ENCODE assay signal across 8 mouse cellular contexts in genomic region chr12:79191701-79192100, GRCm38 (mm10). TPM values are rescaled to one million over a fixed set of nuclear protein-coding genes. Genes with fewer than 3 reads are reported as not detected.
DNase-seq lines count a peak whose midpoint lies in the region; ATAC-seq and TF ChIP-seq lines count a peak whose summit lies in the region.

No protein-coding gene starts in this region.

- 4% methylated on average over 14 of the region's 14 CpGs for WGBS in forebrain, embryonic 12.5 days
- 4% methylated on average over 14 of the region's 14 CpGs for WGBS in heart, postnatal 0 days
- 4% methylated on average over 14 of the region's 14 CpGs for WGBS in lung, adult 2 months
- WGBS in neural tube, embryonic 15.5 days = 5% methylated on average over 14 of the region's 14 CpGs

- H3K27me3 ChIP-seq in forebrain, embryonic 12.5 days = no peaks in the 10 kb centered on the region
- H3K27me3 ChIP-seq in heart, postnatal 0 days (ENCODE audit: control insufficient read depth, insufficient read depth, low read length) = no peaks in the 10 kb centered on the region
- no peaks in the 10 kb centered on the region for H3K27me3 ChIP-seq in neural tube, embryonic 15.5 days (replicated peaks)

- no peak for TF ChIP-seq EP300 in heart, postnatal 0 days (IDR thresholded peaks at IDR 0.05; ENCODE audit: low read depth)

- no peak for TF ChIP-seq POLR2A in lung, adult 2 months (IDR thresholded peaks at IDR 0.05; ENCODE audit: borderline replicate concordance, extremely low read depth, low read depth, low read length)

- in situ Hi-C loops in ES-E14 (cut with MboI; ENCODE audit: low sequenced_read_pairs in 2 of 2, unreplicated experiment in 2 of 2) = no loop called here

- peak overlapping the region; percentile 65 to 97 for H3K4me3 ChIP-seq in ES-E14 (ENCODE audit: insufficient read depth in 1 of 2, low read depth in 1 of 2, low read length in 2 of 2, poor library complexity in 1 of 2, severe bottlenecking in 1 of 2)
- H3K4me3 ChIP-seq in forebrain, embryonic 12.5 days (replicated peaks) = peak overlapping the region; percentile 74
- peak overlapping the region; percentile 68 for H3K4me3 ChIP-seq in heart, postnatal 0 days (ENCODE audit: low read depth, low read length)
- H3K4me3 ChIP-seq in lung, adult 2 months (replicated peaks; ENCODE audit: extremely low read depth, low read depth, low read length) = peak overlapping the region; percentile 65
- H3K4me3 ChIP-seq in neural tube, embryonic 15.5 days (replicated peaks) = peak overlapping the region; percentile 58

- H3K9ac ChIP-seq in ES-E14 (ENCODE audit: insufficient read depth, low read depth, low read length, poor library complexity, severe bottlenecking) = peak overlapping the region; percentile 63; the same call in 1 of the 2 replicates
- H3K9ac ChIP-seq in forebrain, embryonic 12.5 days = peak overlapping the region; percentile 79
- H3K9ac ChIP-seq in heart, postnatal 0 days (replicated peaks; ENCODE audit: low read depth, low read length) = peak overlapping the region; percentile 63
- H3K9ac ChIP-seq in neural tube, embryonic 15.5 days (replicated peaks) = peak overlapping the region; percentile 60

- H3K9me3 ChIP-seq in ES-E14 (ENCODE audit: control insufficient read depth, insufficient read depth, low read depth, low read length) = no peaks in the 10 kb centered on the region
- H3K9me3 ChIP-seq in forebrain, embryonic 12.5 days = no peaks in the 10 kb centered on the region
- no peaks in the 10 kb centered on the region for H3K9me3 ChIP-seq in heart, postnatal 0 days (replicated peaks; ENCODE audit: control insufficient read depth, low read length)
- H3K9me3 ChIP-seq in neural tube, embryonic 15.5 days (replicated peaks) = no peaks in the 10 kb centered on the region

- peak overlapping the region; percentile 81 for H3K4me2 ChIP-seq in forebrain, embryonic 12.5 days
- H3K4me2 ChIP-seq in heart, postnatal 0 days (ENCODE audit: low read depth, low read length) = peak overlapping the region; percentile 97
- H3K4me2 ChIP-seq in neural tube, embryonic 15.5 days = peak overlapping the region; percentile 65

- ATAC-seq in forebrain, embryonic 12.5 days (ENCODE audit: low FRiP score) = peak; percentile 84
- peak; percentile 93 for ATAC-seq in heart, postnatal 0 days (ENCODE audit: insufficient read depth, low read depth)
- peak; percentile 86 for ATAC-seq in neural tube, embryonic 15.5 days (ENCODE audit: low FRiP score)

- H3K27ac ChIP-seq in ES-E14 (ENCODE audit: insufficient read depth, low read depth, low read length, poor library complexity, severe bottlenecking) = no peak overlapping the region
- H3K27ac ChIP-seq in forebrain, embryonic 12.5 days = 0 out of 2 replicates have a peak overlapping the region, but pooled peaks have one; percentile 65
- H3K27ac ChIP-seq in heart, postnatal 0 days (ENCODE audit: low read depth) = peak overlapping the region; percentile 5; the same call in 1 of the 2 replicates
- H3K27ac ChIP-seq in neural tube, embryonic 15.5 days (replicated peaks) = peak overlapping the region; percentile 77

- peak; percentile 71 for DNase-seq in ES-E14 (ENCODE audit: low read depth, low spot score)
- DNase-seq in c-Kit-positive CD71-positive TER-119-positive erythroid progenitor cells, embryonic 14.5 days (ENCODE audit: low spot score) = peak; percentile 82
- DNase-seq in heart, postnatal 0 days (ENCODE audit: low spot score) = peak; percentile 80
- peak; percentile 72 to 84 for DNase-seq in kidney, postnatal 36 days
- DNase-seq in lung, adult 2 months = peak; percentile 68
- peak; percentile 77 for DNase-seq in testis, postnatal 14 days (ENCODE audit: low spot score)

- TF ChIP-seq CTCF in heart, postnatal 0 days (IDR thresholded peaks at IDR 0.05; ENCODE audit: low read depth) = peak; percentile 50
- TF ChIP-seq CTCF in lung, adult 2 months (IDR thresholded peaks at IDR 0.05; ENCODE audit: insufficient read depth, low read length) = peak; percentile 42

- H3K4me1 ChIP-seq in ES-E14 (ENCODE audit: control insufficient read depth in 2 of 2, insufficient read depth in 2 of 2, low read length in 2 of 2, poor library complexity in 1 of 2) = peaks cover 0 to 3% of the 10 kb centered on the region in 2 experiments; a peak in 2 of 4 replicates
- peaks cover 20% of the 10 kb centered on the region for H3K4me1 ChIP-seq in forebrain, embryonic 12.5 days
- peaks cover 12% of the 10 kb centered on the region for H3K4me1 ChIP-seq in heart, postnatal 0 days (ENCODE audit: control insufficient read depth, insufficient read depth)
- peaks cover 6% of the 10 kb centered on the region; the same call in 1 of the 2 replicates for H3K4me1 ChIP-seq in lung, adult 2 months (ENCODE audit: control insufficient read depth, insufficient read depth, low read length)
- H3K4me1 ChIP-seq in neural tube, embryonic 15.5 days = peaks cover 24% of the 10 kb centered on the region

- H3K36me3 ChIP-seq in ES-E14 (ENCODE audit: control insufficient read depth, insufficient read depth, low read length, poor library complexity, severe bottlenecking) = peaks cover 5% of the 10 kb centered on the region; the same call in 1 of the 2 replicates
- H3K36me3 ChIP-seq in forebrain, embryonic 12.5 days (replicated peaks) = peaks cover 16% of the 10 kb centered on the region
- H3K36me3 ChIP-seq in heart, postnatal 0 days (replicated peaks; ENCODE audit: control insufficient read depth, insufficient read depth, low read length) = peaks cover 17% of the 10 kb centered on the region
- peaks cover 17% of the 10 kb centered on the region for H3K36me3 ChIP-seq in neural tube, embryonic 15.5 days

TF ChIP-seq in ES-E14, 5 proteins besides CTCF, POLR2A, EP300 and RAD21:
- TF ChIP-seq CHD2 (IDR thresholded peaks at IDR 0.05; ENCODE audit: low read depth, low read length) = no peak
- peak; percentile 96 for TF ChIP-seq HCFC1 (IDR thresholded peaks at IDR 0.05; ENCODE audit: borderline replicate concordance, insufficient read depth, low read length)
- TF ChIP-seq ZNF384 (IDR thresholded peaks at IDR 0.05; ENCODE audit: low read depth, low read length) = no peak

RNA-seq across cellular contexts. Expression of gene Rdh11, which starts 0.4 kb away (rescaled TPM):
- 33.5 and 75.6 TPM in 2 replicates for total RNA-seq in ES-E14 (2012; rRNA removed)
- polyA plus RNA-seq in forebrain, embryonic 12.5 days (2016; fragmentation: Nextera tagmentation; extraction: Ambion mirVana) = 23.7 and 25.2 TPM in 2 replicates
- 6.8 and 24.0 TPM in 2 replicates for total RNA-seq in heart, postnatal 0 days (2014; rRNA removed; ENCODE audit: low replicate concordance)
- 6.2 and 6.7 TPM in 2 replicates for polyA plus RNA-seq in heart, postnatal 0 days (2015; fragmentation: Nextera tagmentation; extraction: Ambion mirVana)
- polyA plus RNA-seq in lung, adult 2 months (2012; rRNA removed) = 7.0 and 10.0 TPM in 2 replicates
- polyA plus RNA-seq in neural tube, embryonic 15.5 days (2015; fragmentation: Nextera tagmentation; extraction: Ambion mirVana) = 31.1 TPM in 2 replicates

RNA-seq across cellular contexts. Expression of gene Rdh12, which starts 17.0 kb away (rescaled TPM):
- total RNA-seq in ES-E14 (2012; rRNA removed) = 1.2 and 1.4 TPM in 2 replicates
- 1.4 and 1.5 TPM in 2 replicates for polyA plus RNA-seq in forebrain, embryonic 12.5 days (2016; fragmentation: Nextera tagmentation; extraction: Ambion mirVana)
- total RNA-seq in heart, postnatal 0 days (2014; rRNA removed; ENCODE audit: low replicate concordance) = 0.12 and 1.4 TPM in 2 replicates
- polyA plus RNA-seq in heart, postnatal 0 days (2015; fragmentation: Nextera tagmentation; extraction: Ambion mirVana) = 0.34 and 0.56 TPM in 2 replicates
- polyA plus RNA-seq in lung, adult 2 months (2012; rRNA removed) = 0.69 and 8.9 TPM in 2 replicates
- polyA plus RNA-seq in neural tube, embryonic 15.5 days (2015; fragmentation: Nextera tagmentation; extraction: Ambion mirVana) = 0.74 and 1.3 TPM in 2 replicates

RNA-seq across cellular contexts. Expression of gene Vti1b, which starts 19.2 kb away (rescaled TPM):
- 40.9 and 65.5 TPM in 2 replicates for total RNA-seq in ES-E14 (2012; rRNA removed)
- polyA plus RNA-seq in forebrain, embryonic 12.5 days (2016; fragmentation: Nextera tagmentation; extraction: Ambion mirVana) = 108 and 109 TPM in 2 replicates
- 7.2 and 35.1 TPM in 2 replicates for total RNA-seq in heart, postnatal 0 days (2014; rRNA removed; ENCODE audit: low replicate concordance)
- 79.8 and 88.8 TPM in 2 replicates for polyA plus RNA-seq in heart, postnatal 0 days (2015; fragmentation: Nextera tagmentation; extraction: Ambion mirVana)
- polyA plus RNA-seq in lung, adult 2 months (2012; rRNA removed) = 43.6 and 49.2 TPM in 2 replicates
- polyA plus RNA-seq in neural tube, embryonic 15.5 days (2015; fragmentation: Nextera tagmentation; extraction: Ambion mirVana) = 211 and 241 TPM in 2 replicates
